Mouse (Mus musculus): Measurements from ENCODE around the gene Enpp4.

DNA sequence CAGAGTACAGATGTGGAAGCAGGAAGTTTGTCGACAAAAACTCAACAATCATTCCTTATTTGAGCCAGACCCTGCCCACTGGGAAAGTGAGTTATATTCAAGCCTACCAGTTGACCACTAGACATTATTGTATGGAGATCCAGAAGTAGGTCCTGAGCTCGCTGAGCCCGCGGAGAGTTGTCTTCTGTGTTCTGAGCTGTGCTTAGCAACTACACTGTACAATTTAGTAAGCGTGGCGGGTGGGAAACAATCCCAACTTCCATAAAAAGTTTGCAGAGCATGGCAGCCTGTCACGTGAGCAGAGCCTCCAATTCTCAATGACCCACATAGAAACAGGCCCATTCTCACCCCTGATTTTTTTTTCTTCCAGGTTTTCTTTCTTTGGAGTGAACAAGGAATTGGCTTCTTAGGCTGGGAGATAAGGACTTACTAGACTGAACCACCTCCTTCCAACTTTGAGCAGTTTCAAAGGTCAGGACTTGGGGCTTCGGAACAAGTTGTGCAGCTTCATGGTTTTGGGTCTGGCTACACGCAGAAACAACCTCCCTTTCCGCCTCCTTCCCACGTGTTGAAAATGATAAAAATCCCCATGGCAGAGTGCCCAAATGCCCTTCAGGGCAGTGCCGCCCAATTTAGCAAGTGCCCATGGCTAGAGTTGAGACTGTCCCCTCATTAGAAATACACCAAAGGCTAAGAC lies 28.3 kb downstream of the Enpp4 start:
- no peak for TF ChIP-seq GATA1 (IDR thresholded peaks at IDR 0.05; ENCODE audit: borderline replicate concordance, low read length)
- no peak for TF ChIP-seq FLI1 (IDR thresholded peaks at IDR 0.05; ENCODE audit: low read length)

Data from megakaryocyte, embryonic 14.5 days (primary cell).